Mouse (Mus musculus): ENCODE data around the gene Rasgef1c. TPM values are rescaled to one million over a fixed set of nuclear protein-coding genes. Genes with fewer than 3 reads are reported as not detected.

The Rasgef1c gene
- polyA plus RNA-seq, 1 experiment from 2014 or later = 1.8 TPM

DNA sequence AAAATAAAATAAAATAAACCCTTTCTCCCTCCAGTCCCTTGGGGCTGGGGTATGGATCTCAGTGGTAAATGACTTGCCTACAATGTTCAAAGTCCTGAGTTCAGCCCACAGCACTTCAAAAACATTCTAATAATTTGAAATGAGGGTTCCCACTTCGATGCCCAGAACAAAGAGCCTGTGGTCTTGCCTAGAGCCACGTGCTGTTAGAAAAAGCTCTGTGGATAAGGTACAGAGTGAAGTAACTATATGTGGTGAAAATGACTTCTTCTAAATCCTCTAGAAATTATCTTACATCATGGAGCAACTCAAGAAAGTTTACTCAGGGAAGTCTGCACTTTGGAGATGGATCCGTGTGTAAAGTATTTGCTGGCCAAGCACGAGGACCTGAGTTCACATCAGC lies 80.5 kb downstream of the Rasgef1c start:
- WGBS = 83% methylated on average over 4 of the region's 4 CpGs
- Histone ChIP-seq H3K4me2 (no peak overlapping the region), H3K4me1 (0 out of 2 replicates have a peak, but pooled peaks cover 7% of the 10 kb centered on the region), H3K9ac (no peak overlapping the region), H3K9me3 (no peaks in the 10 kb centered on the region), H3K27me3 (no peaks in the 10 kb centered on the region), H3K36me3 (replicated peaks) (no peaks in the 10 kb centered on the region), H3K27ac (no peak overlapping the region), H3K4me3 (replicated peaks) (no peak overlapping the region)
- no peak for ATAC-seq (ENCODE audit: low FRiP score)

DNA sequence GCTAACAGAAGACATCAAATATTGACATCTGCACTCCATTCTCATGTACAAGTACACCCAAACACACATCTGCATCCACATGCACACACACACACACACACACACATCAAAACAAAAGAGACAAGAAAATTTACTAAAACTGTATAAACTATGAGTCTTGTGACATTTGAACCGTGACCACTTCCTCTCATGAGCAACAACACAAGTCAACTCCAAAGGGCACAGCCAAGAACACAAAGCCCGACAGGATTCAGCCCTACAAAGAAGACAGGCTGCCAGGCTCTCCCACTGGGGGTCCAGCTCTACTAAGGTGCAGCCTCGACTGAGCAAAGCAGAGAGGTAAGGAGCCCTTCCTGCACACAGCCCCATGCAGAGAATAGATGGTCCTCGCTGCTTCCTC lies 81.2 kb downstream of the Rasgef1c start:
- Histone ChIP-seq H3K9me3 (no peaks in the 10 kb centered on the region), H3K36me3 (replicated peaks) (no peaks in the 10 kb centered on the region), H3K27ac (no peak overlapping the region), H3K4me1 (0 out of 2 replicates have a peak, but pooled peaks cover 7% of the 10 kb centered on the region), H3K4me2 (no peak overlapping the region), H3K4me3 (replicated peaks) (no peak overlapping the region), H3K9ac (no peak overlapping the region), H3K27me3 (no peaks in the 10 kb centered on the region)
- 58% methylated on average over 4 of the region's 4 CpGs for WGBS
- no peak for ATAC-seq (ENCODE audit: low FRiP score)

DNA sequence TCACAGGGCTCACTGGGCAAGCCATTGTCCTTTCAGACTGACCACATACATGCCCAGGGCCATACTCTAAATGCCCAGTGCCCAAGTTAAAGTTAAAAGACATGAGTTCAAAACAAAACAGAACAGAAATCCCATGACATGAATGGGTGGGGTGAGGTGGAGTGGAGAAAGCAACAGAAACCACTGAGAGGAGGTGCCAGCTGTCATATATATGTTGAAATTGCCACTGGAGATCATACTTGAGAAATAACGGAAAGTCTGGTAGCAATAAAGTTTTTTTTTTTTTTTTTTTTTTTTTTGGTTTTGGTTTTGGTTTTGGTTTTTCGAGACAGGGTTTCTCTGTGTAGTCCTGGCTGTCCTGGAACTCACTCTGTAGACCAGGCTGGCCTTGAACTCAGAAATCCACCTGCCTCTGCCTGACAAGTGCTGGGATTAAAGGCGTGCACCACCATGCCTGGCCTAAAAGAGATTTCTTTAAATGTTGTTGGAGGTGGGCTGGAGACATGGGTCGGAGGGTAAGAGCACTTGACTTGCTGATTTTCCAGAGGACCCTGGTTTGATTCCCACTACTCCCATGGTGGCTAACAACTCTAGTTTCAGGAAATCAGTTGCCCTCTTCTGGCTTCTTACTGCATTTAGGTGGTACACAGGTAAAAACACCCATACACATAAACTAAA lies 82.4 kb downstream of the Rasgef1c start:
- H3K27ac ChIP-seq = no peak overlapping the region
- H3K27me3 ChIP-seq = no peaks in the 10 kb centered on the region
- H3K4me2 ChIP-seq = no peak overlapping the region
- H3K4me1 ChIP-seq = 0 out of 2 replicates have a peak, but pooled peaks cover 7% of the 10 kb centered on the region
- 79% methylated on average over 4 of the region's 4 CpGs for WGBS
- H3K9ac ChIP-seq = no peak overlapping the region
- no peaks in the 10 kb centered on the region for H3K9me3 ChIP-seq
- ATAC-seq (ENCODE audit: low FRiP score) = no peak
- no peak overlapping the region for H3K4me3 ChIP-seq (replicated peaks)
- H3K36me3 ChIP-seq (replicated peaks) = no peaks in the 10 kb centered on the region

DNA sequence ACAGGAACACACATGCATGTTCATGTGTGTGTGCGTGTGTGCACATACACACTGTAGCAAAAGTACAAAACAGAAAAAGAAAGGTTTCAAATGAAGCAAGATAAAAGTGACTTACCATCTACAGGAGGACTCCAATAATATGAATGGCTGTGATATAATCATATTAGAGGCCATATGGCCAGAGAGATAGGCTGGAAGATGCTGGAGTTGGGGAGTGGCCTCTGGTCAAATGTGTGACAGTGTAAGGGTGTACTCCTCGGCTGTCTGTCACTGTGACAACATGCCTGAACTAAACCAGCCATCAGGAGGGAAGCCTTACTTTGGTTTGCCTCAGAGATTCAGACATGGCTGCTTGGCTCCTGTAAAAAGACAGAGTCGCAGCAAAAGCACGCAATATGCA lies 83.4 kb downstream of the Rasgef1c start:
- 83% methylated on average over 4 of the region's 4 CpGs for whole genome bisulfite sequencing
- H3K9me3 ChIP-seq = no peaks in the 10 kb centered on the region
- no peak overlapping the region for H3K27ac ChIP-seq
- ATAC-seq (ENCODE audit: low FRiP score) = no peak
- 0 out of 2 replicates have a peak, but pooled peaks cover 7% of the 10 kb centered on the region for H3K4me1 ChIP-seq
- no peaks in the 10 kb centered on the region for H3K36me3 ChIP-seq (replicated peaks)
- no peak overlapping the region for H3K4me3 ChIP-seq (replicated peaks)
- no peak overlapping the region for H3K4me2 ChIP-seq
- H3K27me3 ChIP-seq = no peaks in the 10 kb centered on the region
- H3K9ac ChIP-seq = no peak overlapping the region

DNA sequence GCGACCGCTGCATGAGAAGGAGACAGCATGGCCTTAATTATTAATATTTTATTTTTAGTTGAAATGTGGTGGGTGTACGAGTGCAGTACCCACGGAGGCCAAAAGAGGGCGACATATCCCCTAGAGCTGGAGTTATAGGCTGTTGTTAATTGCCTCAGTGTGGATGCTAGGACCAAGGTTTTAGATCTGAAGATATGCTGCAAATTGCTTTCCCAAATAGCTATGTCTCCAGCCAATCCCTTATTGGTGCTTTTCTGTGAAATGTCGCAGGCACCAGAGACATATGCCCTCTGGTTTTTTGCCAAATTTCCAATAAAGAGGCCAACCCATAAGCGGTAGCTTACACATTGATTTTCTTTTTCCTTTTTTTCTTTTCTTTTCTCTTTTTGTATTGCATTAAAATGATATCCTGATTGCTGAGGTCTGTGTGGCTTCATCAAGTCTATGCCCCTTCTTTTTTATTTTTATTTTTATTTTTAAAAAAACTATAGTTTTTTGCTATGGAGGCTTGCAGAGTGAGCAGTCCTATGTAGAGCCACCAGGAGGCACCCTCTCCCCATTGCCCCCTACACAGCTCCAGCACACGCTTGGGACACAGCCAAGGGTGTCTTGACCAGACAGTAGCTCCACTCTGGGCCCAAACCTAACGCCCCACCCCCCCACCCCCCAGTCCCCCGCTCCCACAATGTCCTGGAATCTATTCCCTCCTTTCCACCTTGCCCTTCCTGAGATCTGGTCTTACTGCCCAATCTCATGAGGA lies 84.8 kb downstream of the Rasgef1c start:
- no peak overlapping the region for H3K4me3 ChIP-seq (replicated peaks)
- H3K9ac ChIP-seq = no peak overlapping the region
- no peaks in the 10 kb centered on the region for H3K36me3 ChIP-seq (replicated peaks)
- 0 out of 2 replicates have a peak, but pooled peaks cover 7% of the 10 kb centered on the region for H3K4me1 ChIP-seq
- WGBS = 20% methylated on average over 10 of the region's 10 CpGs
- no peak overlapping the region for H3K27ac ChIP-seq
- no peaks in the 10 kb centered on the region for H3K27me3 ChIP-seq
- H3K9me3 ChIP-seq = no peaks in the 10 kb centered on the region
- H3K4me2 ChIP-seq = no peak overlapping the region
- ATAC-seq (ENCODE audit: low FRiP score) = peak; percentile 69; the same call in 1 of the 2 replicates

DNA sequence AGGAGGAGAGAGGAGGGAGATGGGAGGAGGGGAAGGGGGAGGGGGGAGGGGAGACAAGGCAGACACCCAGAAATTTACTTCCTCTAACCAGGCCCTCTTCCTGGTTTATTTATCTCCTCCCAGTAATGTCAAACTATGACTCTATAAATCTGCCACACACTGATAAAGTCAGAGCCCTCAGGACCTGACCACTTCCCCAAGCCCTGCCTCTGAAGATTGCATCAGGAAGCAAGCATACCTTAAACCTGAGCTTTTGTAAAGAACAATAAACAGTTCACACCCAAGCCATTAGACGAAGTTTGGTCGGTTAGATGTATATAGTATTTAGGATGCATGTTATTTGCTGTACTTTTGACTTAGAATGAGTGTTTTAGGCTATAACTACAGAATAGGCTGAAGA lies 92.9 kb downstream of the Rasgef1c start:
- Histone ChIP-seq H3K4me1 (no peaks in the 10 kb centered on the region), H3K4me2 (no peak overlapping the region), H3K27ac (no peak overlapping the region), H3K4me3 (replicated peaks) (no peak overlapping the region), H3K36me3 (replicated peaks) (no peaks in the 10 kb centered on the region), H3K9me3 (no peaks in the 10 kb centered on the region), H3K9ac (no peak overlapping the region), H3K27me3 (no peaks in the 10 kb centered on the region)
- ATAC-seq (ENCODE audit: low FRiP score) = no peak
- WGBS = 90% methylated on average over 2 of the region's 2 CpGs

DNA sequence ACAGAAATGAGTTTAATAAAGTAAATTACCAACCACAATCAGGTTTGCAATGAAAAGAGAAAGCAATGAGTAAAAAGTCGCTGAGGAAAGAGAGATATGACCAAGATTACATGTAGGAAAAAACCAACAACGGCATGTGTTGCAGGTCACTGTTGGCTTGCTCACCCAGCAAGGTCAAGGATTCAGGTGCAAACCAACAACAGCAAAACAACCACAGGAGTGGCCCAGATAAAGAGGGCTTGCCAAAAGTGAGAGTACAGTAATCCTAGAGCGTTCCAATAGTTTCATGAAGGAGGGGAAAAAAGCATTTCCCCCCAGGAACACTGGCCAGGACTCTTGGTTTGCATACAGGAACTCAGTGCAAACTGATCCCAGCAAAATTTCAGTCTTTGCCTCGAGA lies 94.8 kb downstream of the Rasgef1c start:
- Histone ChIP-seq H3K9me3 (no peaks in the 10 kb centered on the region), H3K9ac (no peak overlapping the region), H3K27ac (no peak overlapping the region), H3K27me3 (no peaks in the 10 kb centered on the region), H3K4me2 (no peak overlapping the region), H3K36me3 (replicated peaks) (no peaks in the 10 kb centered on the region), H3K4me3 (replicated peaks) (no peak overlapping the region), H3K4me1 (no peaks in the 10 kb centered on the region)
- no peak for ATAC-seq (ENCODE audit: low FRiP score)
- WGBS = 79% methylated on average over 4 of the region's 4 CpGs

DNA sequence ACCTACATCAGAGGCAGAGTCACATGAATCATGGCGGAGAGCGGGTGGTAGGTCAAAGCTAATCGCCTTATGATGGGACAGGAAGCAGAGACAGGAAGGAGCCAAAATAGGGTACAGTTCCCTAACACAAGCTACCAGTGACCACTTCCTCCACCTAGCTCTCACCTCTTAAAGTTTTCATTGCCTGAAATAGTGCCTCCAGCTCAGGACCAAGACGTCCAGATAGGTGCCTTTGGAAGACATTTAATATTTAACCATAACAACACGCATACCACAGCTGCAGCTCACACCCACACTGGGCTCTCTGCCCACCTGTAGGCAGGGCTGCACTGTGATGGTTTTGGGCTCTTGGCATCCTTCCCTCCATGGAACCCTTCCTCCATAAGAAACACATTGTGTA lies 95.7 kb downstream of the Rasgef1c start:
- Histone ChIP-seq H3K36me3 (replicated peaks) (no peaks in the 10 kb centered on the region), H3K27ac (no peak overlapping the region), H3K27me3 (no peaks in the 10 kb centered on the region), H3K9me3 (no peaks in the 10 kb centered on the region), H3K4me2 (no peak overlapping the region), H3K4me3 (replicated peaks) (no peak overlapping the region), H3K9ac (no peak overlapping the region), H3K4me1 (no peaks in the 10 kb centered on the region)
- ATAC-seq (ENCODE audit: low FRiP score) = no peak
- WGBS = 83% methylated on average over 5 of the region's 5 CpGs

DNA sequence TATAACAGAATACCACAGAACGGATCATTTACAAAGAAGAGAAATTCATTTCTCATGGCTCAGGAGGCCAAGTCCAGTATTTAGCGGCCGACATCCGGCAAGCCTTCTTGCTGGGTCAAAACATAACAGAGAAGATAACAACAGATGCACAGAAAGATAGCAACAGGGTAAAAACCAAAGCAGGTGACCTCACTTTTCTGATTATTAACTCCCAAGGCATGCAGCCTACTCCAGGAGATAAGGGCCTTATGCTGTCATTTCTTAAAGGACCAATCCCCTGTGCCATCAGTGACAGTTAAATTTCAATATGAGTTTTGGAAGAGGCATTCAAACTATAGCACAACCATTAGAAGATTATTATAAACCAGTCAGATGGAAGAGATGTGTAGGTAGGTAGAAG lies 101.2 kb downstream of the Rasgef1c start:
- H3K4me2 ChIP-seq = no peak overlapping the region
- no peaks in the 10 kb centered on the region for H3K36me3 ChIP-seq (replicated peaks)
- no peak overlapping the region for H3K27ac ChIP-seq
- H3K4me3 ChIP-seq (replicated peaks) = no peak overlapping the region
- H3K27me3 ChIP-seq = no peaks in the 10 kb centered on the region
- ATAC-seq (ENCODE audit: low FRiP score) = no peak
- no peaks in the 10 kb centered on the region for H3K4me1 ChIP-seq
- no peaks in the 10 kb centered on the region for H3K9me3 ChIP-seq
- H3K9ac ChIP-seq = no peak overlapping the region
- WGBS = 95% methylated on average over 4 of the region's 4 CpGs

DNA sequence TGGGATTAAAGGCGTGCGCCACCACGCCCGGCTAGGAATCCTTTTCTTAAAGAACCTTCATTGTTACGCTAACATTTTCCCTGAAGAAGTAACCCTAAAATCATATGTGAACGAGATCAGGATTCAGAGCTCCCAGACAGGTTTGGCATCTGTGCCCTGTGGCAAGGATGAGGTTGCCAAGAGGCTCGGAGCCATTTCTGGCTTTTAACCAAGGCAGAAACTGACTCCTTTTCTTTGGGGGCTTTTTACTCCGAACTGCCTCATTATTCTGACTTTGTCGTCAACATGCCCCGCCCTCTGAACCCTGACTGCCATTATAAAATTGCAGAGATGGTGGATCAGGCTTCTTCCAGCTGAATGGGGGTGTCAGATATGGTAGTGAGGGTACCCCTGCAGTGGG lies 106.1 kb downstream of the Rasgef1c start:
- no peak overlapping the region for H3K27ac ChIP-seq
- WGBS = 72% methylated on average over 10 of the region's 10 CpGs
- H3K27me3 ChIP-seq = peaks cover 9% of the 10 kb centered on the region; the same call in 1 of the 2 replicates
- no peak overlapping the region for H3K4me2 ChIP-seq
- no peak for ATAC-seq (ENCODE audit: low FRiP score)
- H3K9me3 ChIP-seq = no peaks in the 10 kb centered on the region
- no peaks in the 10 kb centered on the region for H3K4me1 ChIP-seq
- H3K4me3 ChIP-seq (replicated peaks) = no peak overlapping the region
- H3K36me3 ChIP-seq (replicated peaks) = no peaks in the 10 kb centered on the region
- no peak overlapping the region for H3K9ac ChIP-seq

DNA sequence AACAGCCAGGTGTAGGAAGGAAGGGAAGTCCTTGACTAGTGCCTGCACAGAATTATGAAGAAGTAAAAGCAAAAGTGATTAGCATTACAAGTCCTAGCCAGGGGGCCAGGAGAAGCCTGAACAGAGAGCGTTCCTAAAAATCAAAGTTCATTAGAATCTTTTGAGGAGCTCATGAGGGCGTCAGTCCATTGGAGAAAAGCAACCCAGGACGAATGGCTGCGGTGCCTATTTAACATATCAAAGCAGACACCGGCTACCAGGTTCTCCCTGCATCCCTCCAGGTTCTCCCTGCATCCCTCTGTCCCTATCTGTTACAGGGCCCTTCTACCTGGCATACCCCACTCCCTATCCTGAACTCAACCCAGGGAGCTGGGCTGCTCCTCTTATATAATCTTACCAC lies 106.6 kb downstream of the Rasgef1c start:
- Histone ChIP-seq H3K9me3 (no peaks in the 10 kb centered on the region), H3K4me1 (no peaks in the 10 kb centered on the region), H3K4me3 (replicated peaks) (no peak overlapping the region), H3K9ac (no peak overlapping the region), H3K27ac (no peak overlapping the region), H3K27me3 (peaks cover 10% of the 10 kb centered on the region), H3K36me3 (replicated peaks) (no peaks in the 10 kb centered on the region), H3K4me2 (no peak overlapping the region)
- ATAC-seq (ENCODE audit: low FRiP score) = no peak
- 21% methylated on average over 5 of the region's 5 CpGs for WGBS

DNA sequence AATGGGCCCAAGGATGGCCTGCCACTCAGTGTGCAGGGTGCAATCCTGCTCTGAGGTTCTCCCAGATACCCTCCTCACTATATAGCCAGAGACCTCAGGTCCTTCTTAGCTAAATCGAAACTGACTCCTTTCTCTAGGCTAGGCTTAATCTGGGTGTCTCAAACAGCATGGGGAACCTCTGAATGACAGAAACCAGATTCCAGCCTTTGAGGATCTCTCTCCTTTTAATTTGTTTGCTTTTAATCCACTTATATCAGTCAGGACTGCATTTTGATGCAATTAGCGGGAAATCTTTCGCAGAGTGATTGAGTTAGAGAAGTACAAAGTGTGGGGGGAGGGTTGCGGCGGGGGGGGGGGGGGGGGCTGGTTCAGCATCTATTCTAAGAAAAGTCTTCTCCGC lies 111.4 kb downstream of the Rasgef1c start:
- no peak for ATAC-seq (ENCODE audit: low FRiP score)
- 66% methylated on average over 6 of the region's 6 CpGs for WGBS

DNA sequence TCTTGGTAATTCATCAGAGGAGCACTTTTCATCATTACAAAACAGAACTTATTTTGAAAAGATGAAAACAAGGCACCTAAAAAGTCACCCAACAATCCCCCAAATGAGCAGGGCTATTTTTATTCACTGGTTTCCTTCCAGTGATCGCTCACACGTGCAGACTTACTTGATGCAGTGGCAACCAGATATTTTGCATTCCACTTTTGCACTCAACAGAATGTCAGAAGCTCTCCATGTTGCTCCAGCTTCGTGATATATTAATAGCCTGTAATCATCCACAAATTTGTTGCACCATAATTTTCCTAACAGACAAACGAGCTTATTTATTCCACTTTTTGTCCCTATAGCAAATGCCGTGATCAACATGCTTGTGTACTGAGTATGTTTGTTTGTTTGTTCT lies 114.9 kb downstream of the Rasgef1c start:
- H3K4me3 ChIP-seq (replicated peaks) = no peak overlapping the region
- H3K4me2 ChIP-seq = no peak overlapping the region
- no peak for ATAC-seq (ENCODE audit: low FRiP score)
- no peak overlapping the region for H3K27ac ChIP-seq
- no peaks in the 10 kb centered on the region for H3K4me1 ChIP-seq
- 84% methylated on average over 5 of the region's 5 CpGs for WGBS
- H3K9ac ChIP-seq = no peak overlapping the region
- H3K27me3 ChIP-seq = peaks cover 11% of the 10 kb centered on the region
- no peaks in the 10 kb centered on the region for H3K9me3 ChIP-seq
- H3K36me3 ChIP-seq (replicated peaks) = no peaks in the 10 kb centered on the region

More for the DNA sequence above, 111.4 kb downstream of the Rasgef1c start:
- no peak overlapping the region for H3K27ac ChIP-seq
- H3K4me2 ChIP-seq = no peak overlapping the region
- no peaks in the 10 kb centered on the region for H3K36me3 ChIP-seq (replicated peaks)
- no peak overlapping the region for H3K4me3 ChIP-seq (replicated peaks)
- no peaks in the 10 kb centered on the region for H3K4me1 ChIP-seq
- H3K27me3 ChIP-seq = peaks cover 16% of the 10 kb centered on the region
- H3K9me3 ChIP-seq = no peaks in the 10 kb centered on the region
- H3K9ac ChIP-seq = no peak overlapping the region

All from forebrain, embryonic 12.5 days (tissue).